Comparison of ENCODE assay signal across 21 mouse cellular contexts in genomic region chr7:66471641-66472216, GRCm38 (mm10). TPM values are rescaled to one million over a fixed set of nuclear protein-coding genes. Genes with fewer than 3 reads are reported as not detected.
DNase-seq lines count a peak whose midpoint lies in the region; ATAC-seq and TF ChIP-seq lines count a peak whose summit lies in the region.
"Had no signal": no experiment of that assay in that cellular context is flagged by ENCODE, and none has a peak within 500 bp of the region (broad histone marks: within the 10 kb centered on the region; RNA-seq: fewer than 3 reads in every experiment).

No protein-coding gene starts in this region.

- H3K36me3 ChIP-seq in kidney, embryonic 14.5 days (ENCODE audit: control insufficient read depth, insufficient read depth, low read length) = no peaks in the 10 kb centered on the region
- no peaks in the 10 kb centered on the region for H3K36me3 ChIP-seq in lung, postnatal 0 days (ENCODE audit: insufficient read depth, low read length)
- H3K36me3 ChIP-seq: embryonic facial prominence, embryonic 10.5 days; heart, embryonic 15.5 days had no signal

- H3K9ac ChIP-seq in kidney, embryonic 14.5 days (ENCODE audit: low read depth, low read length) = no peak overlapping the region
- no peak overlapping the region for H3K9ac ChIP-seq in lung, postnatal 0 days (replicated peaks; ENCODE audit: low read depth)
- H3K9ac ChIP-seq: forebrain, embryonic 13.5 days; forebrain, postnatal 0 days; heart, embryonic 15.5 days had no signal

- H3K9me3 ChIP-seq in kidney, embryonic 14.5 days (ENCODE audit: control insufficient read depth, low read length) = no peaks in the 10 kb centered on the region
- H3K9me3 ChIP-seq in lung, postnatal 0 days (ENCODE audit: low read length) = no peaks in the 10 kb centered on the region
- H3K9me3 ChIP-seq: embryonic facial prominence, embryonic 10.5 days; forebrain, embryonic 13.5 days; heart, embryonic 15.5 days had no signal

- no peak for DNase-seq in kidney, adult 18-20 months
- DNase-seq in kidney, postnatal 10 days = peak; percentile 35
- DNase-seq in kidney, postnatal 25 days = no peak
- DNase-seq in lung, postnatal 0 days (ENCODE audit: low spot score) = peak; percentile 9
- no peak for DNase-seq in lung, postnatal 4 days
- DNase-seq in right cerebral cortex, postnatal 4 days = peak; percentile 13
- no peak for DNase-seq in right cerebral cortex, adult 18-20 months
- DNase-seq: adrenal gland, postnatal 14 days; cerebellum, adult 11-12 months; cerebellum, adult 9-10 months; forebrain, postnatal 0 days; gastrocnemius, postnatal 14 days; heart, adult 2 months; heart, postnatal 14 days had no signal

- ATAC-seq in kidney, embryonic 14.5 days (ENCODE audit: low FRiP score, low TSS enrichment) = peak; percentile 71
- ATAC-seq in lung, postnatal 0 days = no peak
- ATAC-seq: activated CD4-positive, CD25-positive, alpha-beta regulatory T cell, adult 4 months; forebrain, embryonic 13.5 days; forebrain, postnatal 0 days; Patski had no signal

- WGBS in kidney, embryonic 14.5 days = 38% methylated on average over 12 of the region's 12 CpGs
- 32% methylated on average over 12 of the region's 12 CpGs for WGBS in lung, postnatal 0 days

- H3K27me3 ChIP-seq in kidney, embryonic 14.5 days (ENCODE audit: control insufficient read depth, insufficient read depth, low read length) = no peaks in the 10 kb centered on the region
- no peaks in the 10 kb centered on the region for H3K27me3 ChIP-seq in lung, postnatal 0 days (replicated peaks; ENCODE audit: insufficient read depth, low read length)
- H3K27me3 ChIP-seq: forebrain, embryonic 13.5 days; heart, embryonic 15.5 days; Patski had no signal

- TF ChIP-seq CTCF in lung, postnatal 0 days (IDR thresholded peaks at IDR 0.05) = no peak

- H3K27ac ChIP-seq in kidney, embryonic 14.5 days (ENCODE audit: low read depth, low read length) = peak overlapping the region; percentile 62
- no peak overlapping the region for H3K27ac ChIP-seq in lung, postnatal 0 days (ENCODE audit: low read length)
- H3K27ac ChIP-seq: embryonic facial prominence, embryonic 10.5 days; forebrain, embryonic 13.5 days; heart, adult 2 months; heart, embryonic 15.5 days had no signal

- TF ChIP-seq EP300 in lung, postnatal 0 days (IDR thresholded peaks at IDR 0.05) = no peak

- no peak overlapping the region for H3K4me2 ChIP-seq in kidney, embryonic 14.5 days (replicated peaks; ENCODE audit: low read depth, low read length)
- H3K4me2 ChIP-seq in lung, postnatal 0 days (replicated peaks; ENCODE audit: low read depth, low read length) = no peak overlapping the region
- H3K4me2 ChIP-seq: forebrain, embryonic 13.5 days; heart, embryonic 11.5 days; heart, embryonic 15.5 days had no signal

- H3K4me1 ChIP-seq in kidney, embryonic 14.5 days (ENCODE audit: control insufficient read depth, insufficient read depth, low read length) = peaks cover 4% of the 10 kb centered on the region; the same call in 1 of the 2 replicates
- H3K4me1 ChIP-seq in lung, postnatal 0 days (ENCODE audit: insufficient read depth, low read depth, low read length) = no peaks in the 10 kb centered on the region
- H3K4me1 ChIP-seq: forebrain, embryonic 13.5 days; heart, embryonic 15.5 days had no signal

- no peak overlapping the region for H3K4me3 ChIP-seq in kidney, embryonic 14.5 days (ENCODE audit: low read length)
- no peak overlapping the region for H3K4me3 ChIP-seq in lung, postnatal 0 days (ENCODE audit: low read depth, low read length)
- H3K4me3 ChIP-seq: embryonic facial prominence, embryonic 10.5 days; forebrain, embryonic 13.5 days; heart, adult 2 months; heart, embryonic 15.5 days had no signal

RNA-seq across cellular contexts. Expression of gene Aldh1a3, which starts 44.4 kb away (rescaled TPM):
- polyA plus RNA-seq in kidney, embryonic 14.5 days (2014; fragmentation: Nextera tagmentation; extraction: Ambion mirVana) = 30.4 and 41.7 TPM in 2 replicates
- polyA plus RNA-seq in lung, postnatal 0 days (2015; fragmentation: Nextera tagmentation; extraction: Ambion mirVana) = 0.84 and 1.7 TPM in 2 replicates

Comparison
In these comparisons a context has a peak if more than half of its experiments do, and no peak if none do; other contexts are left out.
1. DNase-seq: peak in kidney, postnatal 10 days (single experiment), lung, postnatal 0 days (single experiment) and right cerebral cortex, postnatal 4 days (single experiment); none in kidney, adult 18-20 months (single experiment), kidney, postnatal 25 days (0 of 2), lung, postnatal 4 days (0 of 2) and right cerebral cortex, adult 18-20 months (single experiment).
2. RNA of gene Aldh1a3, which starts 44.4 kb away (polyA plus RNA-seq): 30.4 to 41.7 TPM in kidney, embryonic 14.5 days; 0.84 to 1.7 TPM in lung, postnatal 0 days; every median in the first group is over 10 times any median in the second.